Mouse (Mus musculus): Measurements from ENCODE around the gene Pcsk6. TPM values are rescaled to one million over a fixed set of nuclear protein-coding genes. Genes with fewer than 3 reads are reported as not detected.

Gene Pcsk6
- polyA plus RNA-seq, 1 experiment, result 0.06 TPM

- H3K36me3 ChIP-seq (ENCODE audit: control insufficient read depth, insufficient read depth), result no peaks in the 10 kb centered on the region
- no peak overlapping the region for H3K4me3 ChIP-seq (ENCODE audit: insufficient read depth, poor library complexity, severe bottlenecking)
- peaks cover 49% of the 10 kb centered on the region for H3K27me3 ChIP-seq (ENCODE audit: control insufficient read depth, insufficient read depth, insufficient read length)
- H3K79me3 ChIP-seq (ENCODE audit: low read depth), result no peaks in the 10 kb centered on the region
- no peak overlapping the region for H3ac ChIP-seq (ENCODE audit: control insufficient read depth, insufficient read length, low read depth)
- no peaks in the 10 kb centered on the region for H3K79me2 ChIP-seq (ENCODE audit: control insufficient read depth, insufficient read depth)
- TF ChIP-seq MYOD1 (IDR thresholded peaks at IDR 0.05; ENCODE audit: control insufficient read depth, insufficient read length, low read depth) (no peak), MAX (IDR thresholded peaks at IDR 0.05) (no peak), FOSL1 (IDR thresholded peaks at IDR 0.05; ENCODE audit: insufficient read depth, low read length, poor library complexity, severe bottlenecking) (no peak), MYOG (IDR thresholded peaks at IDR 0.05; ENCODE audit: control insufficient read depth, extremely low read depth, insufficient read length) (no peak), USF1 (IDR thresholded peaks at IDR 0.05; ENCODE audit: low read depth) (no peak), CTCF (IDR thresholded peaks at IDR 0.05; ENCODE audit: control insufficient read depth, insufficient read depth, insufficient read length) (no peak), CEBPB (IDR thresholded peaks at IDR 0.05; ENCODE audit: low read depth) (no peak)
Measured at GRCm38 (mm10) chr7:65869173-65869572, 7.6 kb downstream of the Pcsk6 start.

GRCm38 (mm10) chr7:65869794-65870193, 8.3 kb downstream of the Pcsk6 start:
- TF ChIP-seq CTCF (IDR thresholded peaks at IDR 0.05; ENCODE audit: control insufficient read depth, insufficient read depth, insufficient read length), result no peak
- H3K4me3 ChIP-seq (ENCODE audit: insufficient read depth, poor library complexity, severe bottlenecking), result no peak overlapping the region
- peaks cover 48% of the 10 kb centered on the region for H3K27me3 ChIP-seq (ENCODE audit: control insufficient read depth, insufficient read depth, insufficient read length)
- H3K79me2 ChIP-seq (ENCODE audit: control insufficient read depth, insufficient read depth), result no peaks in the 10 kb centered on the region
- H3K36me3 ChIP-seq (ENCODE audit: control insufficient read depth, insufficient read depth), result no peaks in the 10 kb centered on the region
- no peak overlapping the region for H3ac ChIP-seq (ENCODE audit: control insufficient read depth, insufficient read length, low read depth)
- no peaks in the 10 kb centered on the region for H3K79me3 ChIP-seq (ENCODE audit: low read depth)

DNA sequence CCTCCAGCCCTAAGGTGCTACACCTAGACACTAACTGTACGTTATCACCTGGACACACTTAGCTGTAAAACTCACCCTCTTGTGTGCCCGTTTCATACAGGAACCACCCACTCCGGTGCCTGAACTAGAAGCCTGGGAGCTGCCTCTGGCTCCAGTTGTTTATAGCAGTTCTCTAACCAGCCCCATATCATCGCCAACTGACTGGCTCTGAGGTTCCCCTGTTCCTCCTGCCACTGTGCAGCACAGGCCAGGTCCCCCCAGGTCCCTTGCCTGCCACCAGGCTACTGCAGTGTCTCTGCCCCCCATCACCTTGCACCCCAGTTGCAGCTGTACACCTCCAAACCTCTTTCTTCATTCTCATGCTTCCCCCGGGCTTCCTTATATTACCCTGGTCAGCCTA, 8.7 kb downstream of the Pcsk6 start:
- Histone ChIP-seq H3K36me3 (ENCODE audit: control insufficient read depth, insufficient read depth) (no peaks in the 10 kb centered on the region), H3K27me3 (ENCODE audit: control insufficient read depth, insufficient read depth, insufficient read length) (peaks cover 45% of the 10 kb centered on the region), H3K79me3 (ENCODE audit: low read depth) (no peaks in the 10 kb centered on the region), H3K79me2 (ENCODE audit: control insufficient read depth, insufficient read depth) (no peaks in the 10 kb centered on the region), H3K4me3 (ENCODE audit: insufficient read depth, poor library complexity, severe bottlenecking) (no peak overlapping the region), H3ac (ENCODE audit: control insufficient read depth, insufficient read length, low read depth) (no peak overlapping the region)
- TF ChIP-seq MAX (IDR thresholded peaks at IDR 0.05), result no peak
- no peak for TF ChIP-seq FOSL1 (IDR thresholded peaks at IDR 0.05; ENCODE audit: insufficient read depth, low read length, poor library complexity, severe bottlenecking)
- no peak for TF ChIP-seq CEBPB (IDR thresholded peaks at IDR 0.05; ENCODE audit: low read depth)
- no peak for TF ChIP-seq CTCF (IDR thresholded peaks at IDR 0.05; ENCODE audit: control insufficient read depth, insufficient read depth, insufficient read length)
- TF ChIP-seq MYOD1 (IDR thresholded peaks at IDR 0.05; ENCODE audit: control insufficient read depth, insufficient read length, low read depth), result no peak
- no peak for TF ChIP-seq USF1 (IDR thresholded peaks at IDR 0.05; ENCODE audit: low read depth)
- TF ChIP-seq MYOG (IDR thresholded peaks at IDR 0.05; ENCODE audit: control insufficient read depth, extremely low read depth, insufficient read length), result no peak

GRCm38 (mm10) chr7:65870928-65871580, 9.5 kb downstream of the Pcsk6 start:
- Histone ChIP-seq H3K36me3 (ENCODE audit: control insufficient read depth, insufficient read depth) (no peaks in the 10 kb centered on the region), H3K27me3 (ENCODE audit: control insufficient read depth, insufficient read depth, insufficient read length) (peaks cover 41% of the 10 kb centered on the region), H3K4me3 (ENCODE audit: insufficient read depth, poor library complexity, severe bottlenecking) (no peak overlapping the region), H3ac (ENCODE audit: control insufficient read depth, insufficient read length, low read depth) (no peak overlapping the region), H3K79me2 (ENCODE audit: control insufficient read depth, insufficient read depth) (no peaks in the 10 kb centered on the region), H3K79me3 (ENCODE audit: low read depth) (no peaks in the 10 kb centered on the region)
- TF ChIP-seq MYOD1 (IDR thresholded peaks at IDR 0.05; ENCODE audit: control insufficient read depth, insufficient read length, low read depth), result no peak
- TF ChIP-seq USF1 (IDR thresholded peaks at IDR 0.05; ENCODE audit: low read depth), result no peak
- TF ChIP-seq MAX (IDR thresholded peaks at IDR 0.05), result no peak
- TF ChIP-seq CTCF (IDR thresholded peaks at IDR 0.05; ENCODE audit: control insufficient read depth, insufficient read depth, insufficient read length), result no peak
- no peak for TF ChIP-seq CEBPB (IDR thresholded peaks at IDR 0.05; ENCODE audit: low read depth)

DNA sequence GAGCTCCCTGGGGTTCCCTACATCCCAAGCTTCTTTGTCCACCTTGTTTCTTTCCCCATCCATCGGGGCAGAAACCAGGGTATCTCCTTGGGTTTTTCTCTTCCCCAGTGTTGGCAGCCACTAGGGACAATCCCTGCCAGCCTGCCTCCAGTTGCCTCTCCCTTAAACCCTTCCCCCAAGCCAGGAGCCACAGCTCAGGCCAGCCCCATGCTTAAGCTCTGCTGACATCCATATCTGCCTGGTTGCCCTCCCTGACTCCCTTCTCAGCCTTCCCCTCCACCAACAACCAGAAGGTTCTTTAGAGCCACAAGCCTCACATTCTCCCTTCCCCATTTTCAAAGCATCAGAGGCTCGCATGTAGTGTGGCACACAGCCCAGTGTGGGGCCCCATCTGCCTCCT, 10.3 kb downstream of the Pcsk6 start:
- Histone ChIP-seq H3K27me3 (ENCODE audit: control insufficient read depth, insufficient read depth, insufficient read length) (peaks cover 39% of the 10 kb centered on the region), H3K79me3 (ENCODE audit: low read depth) (no peaks in the 10 kb centered on the region), H3K36me3 (ENCODE audit: control insufficient read depth, insufficient read depth) (no peaks in the 10 kb centered on the region), H3K4me3 (ENCODE audit: insufficient read depth, poor library complexity, severe bottlenecking) (no peak overlapping the region), H3K79me2 (ENCODE audit: control insufficient read depth, insufficient read depth) (no peaks in the 10 kb centered on the region), H3ac (ENCODE audit: control insufficient read depth, insufficient read length, low read depth) (no peak overlapping the region)
- no peak for TF ChIP-seq USF1 (IDR thresholded peaks at IDR 0.05; ENCODE audit: low read depth)
- no peak for TF ChIP-seq FOSL1 (IDR thresholded peaks at IDR 0.05; ENCODE audit: insufficient read depth, low read length, poor library complexity, severe bottlenecking)
- no peak for TF ChIP-seq CEBPB (IDR thresholded peaks at IDR 0.05; ENCODE audit: low read depth)
- no peak for TF ChIP-seq MYOG (IDR thresholded peaks at IDR 0.05; ENCODE audit: control insufficient read depth, extremely low read depth, insufficient read length)
- no peak for TF ChIP-seq MYOD1 (IDR thresholded peaks at IDR 0.05; ENCODE audit: control insufficient read depth, insufficient read length, low read depth)

- TF ChIP-seq CEBPB (IDR thresholded peaks at IDR 0.05; ENCODE audit: low read depth) (no peak), MAX (IDR thresholded peaks at IDR 0.05) (no peak), USF1 (IDR thresholded peaks at IDR 0.05; ENCODE audit: low read depth) (no peak), FOSL1 (IDR thresholded peaks at IDR 0.05; ENCODE audit: insufficient read depth, low read length, poor library complexity, severe bottlenecking) (no peak), MYOG (IDR thresholded peaks at IDR 0.05; ENCODE audit: control insufficient read depth, extremely low read depth, insufficient read length) (no peak), CTCF (IDR thresholded peaks at IDR 0.05; ENCODE audit: control insufficient read depth, insufficient read depth, insufficient read length) (no peak), MYOD1 (IDR thresholded peaks at IDR 0.05; ENCODE audit: control insufficient read depth, insufficient read length, low read depth) (no peak)
- Histone ChIP-seq H3K27me3 (ENCODE audit: control insufficient read depth, insufficient read depth, insufficient read length) (peaks cover 41% of the 10 kb centered on the region), H3K79me3 (ENCODE audit: low read depth) (no peaks in the 10 kb centered on the region), H3K4me3 (ENCODE audit: insufficient read depth, poor library complexity, severe bottlenecking) (no peak overlapping the region), H3ac (ENCODE audit: control insufficient read depth, insufficient read length, low read depth) (no peak overlapping the region), H3K79me2 (ENCODE audit: control insufficient read depth, insufficient read depth) (no peaks in the 10 kb centered on the region), H3K36me3 (ENCODE audit: control insufficient read depth, insufficient read depth) (no peaks in the 10 kb centered on the region)
Measured at GRCm38 (mm10) chr7:65873176-65873845, 11.8 kb downstream of the Pcsk6 start.
